Mouse (Mus musculus): ENCODE measurements around the gene Tut7.
A peak's percentile ranks its signal among the peaks of the same experiment; 100 is the strongest.
"Not testable (repeated sequence)": the region's sequence is repeated elsewhere in the genome, so short reads cannot be mapped to it uniquely, and the experiment has no call there.

Gene Tut7

DNA sequence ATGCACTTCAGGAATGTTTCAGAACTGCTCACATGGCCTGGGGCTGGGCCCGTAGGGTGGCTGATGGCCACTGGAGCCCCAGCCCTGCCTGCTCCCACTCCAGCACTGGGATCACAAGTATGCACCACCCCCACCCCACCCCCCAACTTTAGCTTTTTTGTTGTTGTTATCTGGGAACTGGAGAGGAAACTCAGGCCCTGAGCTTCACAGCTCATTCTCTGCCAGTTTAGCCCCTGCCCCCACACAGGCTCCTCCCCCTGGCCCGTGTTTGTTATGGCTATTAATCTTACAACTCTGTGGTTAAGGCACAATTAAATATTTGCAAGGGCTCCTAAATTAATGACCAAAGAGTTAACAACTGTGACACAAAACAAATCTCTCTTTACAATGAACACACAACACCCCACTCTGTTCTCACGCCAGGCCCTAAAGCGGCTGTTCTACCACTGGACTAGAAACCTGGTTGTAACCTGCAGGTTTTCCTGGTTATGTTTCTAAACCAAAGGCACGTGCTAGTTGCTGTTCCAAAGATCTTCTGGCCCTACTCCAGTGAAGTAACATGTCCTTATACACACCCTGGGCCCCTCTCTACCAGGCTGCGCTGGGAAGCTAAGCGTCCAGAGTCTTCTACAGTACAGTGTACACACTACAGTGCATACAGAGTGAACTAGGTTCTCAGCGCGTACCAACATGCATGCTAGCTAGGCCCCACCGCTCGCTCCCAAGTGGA, 56.0 kb downstream of the Tut7 start:
- DNase-seq (ENCODE audit: low spot score in 2 of 2), result no peak

GRCm38 (mm10) chr13:59762791-59763190, 60.2 kb downstream of the Tut7 start:
- DNase-seq (ENCODE audit: low spot score in 2 of 2), result no peak

DNA sequence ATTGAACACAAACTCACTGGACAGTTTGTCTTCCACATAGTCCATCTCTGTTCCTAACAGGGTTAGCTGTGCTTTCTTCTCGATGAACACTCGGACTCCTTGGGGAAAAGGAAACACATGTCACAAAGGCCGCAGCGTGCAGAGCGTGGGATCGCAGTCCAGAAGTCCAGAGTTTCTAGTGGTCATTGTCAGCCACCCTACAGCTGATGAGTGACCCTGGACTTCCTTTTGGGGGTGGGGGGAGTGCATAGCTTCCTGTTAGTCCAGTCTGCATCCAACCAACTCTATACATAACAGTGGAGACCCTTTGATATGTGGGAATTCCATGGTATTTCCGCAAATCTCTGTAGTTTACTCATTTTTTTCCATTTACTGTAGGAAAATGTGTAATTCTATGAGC, 66.0 kb downstream of the Tut7 start:
- DNase-seq (ENCODE audit: low spot score in 2 of 2), result no peak

- DNase-seq (ENCODE audit: low spot score in 2 of 2), result no peak
These were observed 72.6 kb downstream of the Tut7 start for GRCm38 (mm10) chr13:59750310-59750709.

DNA sequence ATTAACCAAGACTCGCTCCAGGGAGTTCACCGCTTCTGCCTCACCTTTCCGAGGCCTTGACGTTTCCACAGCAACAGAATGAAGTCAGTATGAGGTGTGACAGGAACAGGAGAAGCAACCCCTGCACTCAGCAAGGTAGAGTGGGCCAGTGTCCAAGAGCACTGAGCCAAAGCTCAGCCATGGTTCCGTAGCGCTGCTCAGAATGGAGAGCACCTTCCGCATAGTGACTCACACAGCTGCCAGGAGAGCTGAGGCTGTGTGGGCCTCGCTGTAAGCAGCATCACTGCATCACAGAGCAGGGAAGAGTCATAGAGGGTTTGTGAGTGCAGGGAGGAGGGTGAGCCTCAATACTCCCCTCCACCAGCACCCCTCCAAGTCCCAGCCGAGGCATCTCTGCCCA, 76.2 kb downstream of the Tut7 start, which contains the start of gene 1700014D04Rik:
TSS of gene 1700014D04Rik (minus strand) at position 42 of the 400 bp plus-strand sequence.
- DNase-seq (ENCODE audit: low spot score in 2 of 2), result peak; percentile 72 to 75

GRCm38 (mm10) chr13:59746164-59746563, 76.8 kb downstream of the Tut7 start:
- no peak for DNase-seq (ENCODE audit: low spot score in 2 of 2)

DNA sequence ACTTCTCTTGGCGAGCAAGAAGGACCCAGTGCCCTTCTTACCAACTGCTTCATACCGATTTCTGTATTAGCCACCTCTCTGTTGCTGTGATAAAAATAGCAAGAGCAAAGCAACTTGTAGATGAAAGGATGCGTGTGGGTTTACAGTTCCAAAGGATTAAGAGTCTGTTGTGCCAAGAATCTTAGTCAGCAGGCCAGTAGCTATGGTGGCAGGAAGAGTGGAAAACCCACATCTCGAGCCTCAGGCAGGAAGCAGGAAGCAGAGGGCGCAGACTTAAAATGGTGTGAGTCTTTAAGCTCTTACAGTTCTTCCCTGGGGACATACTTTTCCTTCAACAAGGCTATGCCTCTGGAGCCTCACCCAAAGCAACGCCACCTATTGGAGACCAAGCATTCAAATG, 77.5 kb downstream of the Tut7 start:
- peak; percentile 23 to 38 for DNase-seq (ENCODE audit: low spot score in 2 of 2)

DNA sequence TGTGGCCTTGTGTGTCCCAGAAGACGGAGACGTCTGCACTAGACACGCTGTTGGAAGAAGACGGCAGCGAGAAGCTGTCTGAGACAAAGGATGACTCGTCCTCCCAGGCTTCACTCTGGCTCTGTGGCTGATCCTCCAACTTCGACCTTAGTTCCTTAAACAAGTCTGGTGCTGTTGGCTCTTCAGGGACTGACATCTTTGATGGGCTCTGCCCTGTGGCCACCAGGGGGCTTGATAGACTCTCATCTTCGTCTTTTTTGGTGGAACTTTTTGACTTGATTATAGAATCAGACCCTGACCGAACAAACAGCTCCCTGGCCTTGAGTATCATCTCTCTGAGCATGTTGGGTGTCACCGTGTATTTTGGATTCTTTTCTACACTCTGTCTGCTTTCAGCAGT, 81.2 kb downstream of the Tut7 start:
- no peak for DNase-seq (ENCODE audit: low spot score in 2 of 2)

DNA sequence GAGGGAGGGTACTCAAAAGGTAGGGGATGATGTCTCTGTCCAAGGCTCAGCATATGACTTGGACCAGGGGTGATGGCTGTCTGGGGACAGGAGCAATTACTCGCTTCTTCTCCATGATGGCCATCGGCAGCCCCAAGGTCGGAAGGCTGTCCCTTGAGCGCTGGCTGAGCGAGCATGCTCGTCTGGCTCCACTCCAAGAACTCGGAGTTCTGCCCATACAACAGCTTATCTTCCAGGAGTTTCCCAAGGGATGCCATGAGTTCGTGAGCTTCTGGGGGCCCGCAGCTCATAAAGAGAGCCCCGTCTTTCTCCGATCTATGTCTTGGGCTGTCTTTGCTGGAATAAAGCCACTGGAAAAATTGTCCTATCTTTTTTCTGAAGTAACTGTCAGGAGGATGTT, 81.9 kb downstream of the Tut7 start:
- no peak for DNase-seq (ENCODE audit: low spot score in 2 of 2)

DNA sequence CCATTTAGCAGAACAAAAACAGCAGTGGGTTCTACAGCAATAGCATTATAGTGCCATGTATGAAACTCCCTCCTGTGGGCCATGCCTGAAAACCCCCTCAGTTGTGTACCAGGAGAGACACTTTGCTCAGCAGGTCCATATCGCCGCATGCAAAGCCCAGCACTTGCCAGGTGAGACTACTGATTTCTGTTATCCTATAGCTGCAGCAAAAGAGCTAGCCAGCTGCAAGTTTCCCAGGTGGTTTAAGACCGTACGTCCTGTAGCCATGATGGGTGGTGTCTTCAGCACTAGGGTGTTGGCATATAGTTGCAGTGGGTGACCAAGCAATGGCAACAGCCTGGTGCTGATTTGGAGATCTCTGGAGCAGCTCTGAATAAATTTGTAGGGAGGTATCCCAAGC, 83.5 kb downstream of the Tut7 start:
- DNase-seq (ENCODE audit: low spot score in 2 of 2), result no peak

DNA sequence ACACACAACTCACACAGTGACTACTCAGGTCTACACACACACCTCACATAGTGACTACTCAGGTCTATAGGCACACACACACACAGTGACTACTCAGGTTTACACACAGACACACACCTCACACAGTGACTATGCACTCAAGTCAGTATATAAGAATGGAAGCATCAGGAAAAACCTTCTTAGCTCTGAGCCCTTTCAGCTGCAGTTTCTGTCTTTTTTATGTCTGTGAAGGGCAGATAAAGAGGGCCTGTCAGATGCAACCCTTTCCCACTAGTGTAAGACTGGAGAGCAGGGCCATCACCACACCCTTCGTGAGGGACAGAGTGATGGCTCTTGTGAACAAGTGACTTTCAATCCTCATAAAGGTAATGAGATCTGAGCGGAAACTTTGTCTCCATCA, 84.5 kb downstream of the Tut7 start:
- no peak for DNase-seq (ENCODE audit: low spot score in 2 of 2)

GRCm38 (mm10) chr13:59735190-59735589, 87.8 kb downstream of the Tut7 start:
- no peak for DNase-seq (ENCODE audit: low spot score in 2 of 2)

GRCm38 (mm10) chr13:59734347-59734746, 88.6 kb downstream of the Tut7 start:
- not testable (repeated sequence) for DNase-seq (ENCODE audit: low spot score in 2 of 2)

- no peak for DNase-seq (ENCODE audit: low spot score in 2 of 2)
These were observed 89.0 kb downstream of the Tut7 start for GRCm38 (mm10) chr13:59733936-59734335.

DNA sequence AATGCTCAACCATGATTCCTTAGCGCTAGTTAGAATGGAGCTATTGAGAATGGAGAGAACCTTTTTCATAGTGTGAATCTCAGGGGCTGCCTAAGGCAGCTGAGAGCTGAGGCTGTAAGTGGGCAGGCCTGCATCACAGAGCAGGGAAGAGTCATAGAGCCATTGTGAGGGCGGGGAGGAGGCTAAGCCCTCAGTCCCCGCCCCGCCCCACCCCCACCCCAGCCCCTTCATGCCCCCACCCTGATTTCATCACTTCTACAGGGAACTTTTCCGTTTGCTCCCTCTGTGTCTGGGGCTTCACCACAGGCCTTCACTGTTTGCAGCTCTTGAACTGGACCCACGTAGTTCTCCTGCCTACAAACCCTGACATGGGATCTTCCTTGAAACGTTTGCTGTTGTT, 91.3 kb downstream of the Tut7 start, which contains the start of gene Spata31d1d:
TSS of gene Spata31d1d (minus strand) at position 101 of the 400 bp plus-strand sequence.
- no peak for DNase-seq (ENCODE audit: low spot score in 2 of 2)

DNA sequence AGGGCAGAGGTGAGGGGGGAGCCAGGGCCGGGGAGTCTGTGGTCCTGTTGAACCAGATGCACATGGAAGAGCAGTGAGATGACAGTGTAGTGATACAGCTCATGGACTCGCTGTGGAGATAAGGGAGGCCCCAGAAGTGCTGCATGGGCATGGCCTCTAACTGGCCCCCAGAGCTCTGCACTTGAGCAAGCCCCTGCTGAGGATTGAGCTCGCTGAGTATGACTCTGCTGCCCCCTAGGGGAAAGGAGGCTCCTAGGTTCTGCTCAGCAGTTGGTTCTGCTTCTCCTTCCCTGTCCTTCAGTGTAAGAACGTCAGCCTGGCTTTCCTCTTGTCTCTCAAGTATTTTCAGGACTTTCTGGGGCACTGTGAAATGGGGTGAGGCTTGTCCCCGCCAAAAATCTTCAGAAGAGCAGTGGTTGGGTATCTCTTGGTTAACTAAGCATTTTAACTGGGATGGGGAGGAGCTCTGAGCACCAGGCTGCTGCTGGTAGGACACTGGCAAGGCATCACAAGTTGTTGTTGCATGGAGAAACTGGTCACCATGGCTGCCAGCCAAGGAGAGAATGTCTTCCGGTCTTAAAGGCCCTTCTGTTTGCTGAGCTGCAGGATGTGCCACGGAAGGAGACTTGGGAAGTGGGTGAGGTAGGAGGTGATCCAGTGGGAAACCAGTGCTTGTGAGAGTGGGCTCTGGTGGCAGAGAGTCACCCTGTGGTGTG, 94.4 kb downstream of the Tut7 start:
- DNase-seq (ENCODE audit: low spot score in 2 of 2), result peak; percentile 87 to 91

GRCm38 (mm10) chr13:59726139-59726867, 96.6 kb downstream of the Tut7 start:
- no peak for DNase-seq (ENCODE audit: low spot score in 2 of 2)

DNA sequence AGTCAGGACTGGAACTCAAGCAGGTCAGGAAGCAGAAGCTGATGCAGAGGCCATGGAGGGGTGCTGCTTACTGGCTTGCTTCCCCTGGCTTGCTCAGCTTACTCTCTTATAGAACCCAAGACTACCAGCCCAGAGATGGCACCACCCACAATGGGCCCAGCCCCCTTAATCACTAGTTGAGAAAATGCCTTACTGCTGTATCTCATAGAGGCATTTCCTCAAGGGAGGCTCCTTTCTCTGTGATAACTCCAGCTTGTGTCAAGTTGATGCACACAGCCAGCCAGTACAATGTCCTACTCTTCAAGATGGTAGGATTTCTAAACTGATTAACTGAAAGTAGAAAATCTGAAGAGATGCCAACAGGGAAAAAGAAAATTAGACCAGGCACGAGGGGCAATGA, 100.9 kb downstream of the Tut7 start:
- DNase-seq (ENCODE audit: low spot score in 2 of 2), result not testable (repeated sequence)
